Mouse (Mus musculus) small intestine, adult 2 months (tissue): ENCODE results near the gene Timm10. TPM values are rescaled to one million over a fixed set of nuclear protein-coding genes. Genes with fewer than 3 reads are reported as not detected.
"Not testable (repeated sequence)": the region's sequence is repeated elsewhere in the genome, so short reads cannot be mapped to it uniquely, and the experiment has no call there.

Source experiments
- H3K27ac ChIP-seq: fragments of 200-500 bp; 2 replicates; pipeline ENCODE4 v1.5.1; 2012; ENCODE audit warnings: low read depth, low read length, control low read depth, inconsistent platforms; ENCODE audit not compliant: insufficient read depth
- H3K27me3 ChIP-seq: fragments of 200-500 bp; 2 replicates; pipeline ENCODE4 v1.6.1; 2012; ENCODE audit warnings: mild to moderate bottlenecking, moderate library complexity, low read length, inconsistent platforms; ENCODE audit not compliant: control insufficient read depth, insufficient read depth
- H3K36me3 ChIP-seq: fragments of 200-500 bp; 2 replicates; pipeline ENCODE4 v1.6.1; 2012; ENCODE audit warnings: mild to moderate bottlenecking, low read length, control low read depth, inconsistent platforms; ENCODE audit not compliant: control insufficient read depth, insufficient read depth
- H3K4me1 ChIP-seq: fragments of 200-500 bp; 2 replicates; pipeline ENCODE4 v1.6.1; 2012; ENCODE audit warnings: low read length, inconsistent platforms, mixed read lengths; ENCODE audit not compliant: control insufficient read depth, insufficient read depth, insufficient read length
- H3K4me3 ChIP-seq: fragments of 200-500 bp; 2 replicates; pipeline ENCODE4 v1.5.1; 2012; ENCODE audit warnings: low read depth, mild to moderate bottlenecking, control low read depth, inconsistent platforms, low read length, moderate library complexity
- CTCF ChIP-seq: fragments of 200-500 bp; IDR thresholded peaks from 2 replicates; pipeline ENCODE4 v1.5.1; 2012; ENCODE audit warnings: low read depth, mild to moderate bottlenecking, control low read depth, inconsistent platforms, low read length, moderate library complexity, mixed read lengths; ENCODE audit not compliant: insufficient replicate concordance, insufficient read length; ENCODE audit errors: extremely low read depth
- POLR2A ChIP-seq: fragments of 200-500 bp; IDR thresholded peaks from 2 replicates; pipeline ENCODE4 v1.6.1; 2012; ENCODE audit warnings: low read depth, mild to moderate bottlenecking, control low read depth, inconsistent platforms, low read length, moderate library complexity
- WGBS: fragments of 180-500 bp; shearing (Covaris S2); methylation state at CpG from one replicate; pipeline ENCODE4 v1.1.7; 2018; 5-methylcytosine and 5-hydroxymethylcytosine counted together
- polyA plus RNA-seq: library from polyadenylated mRNA; depleted of rRNA; stranded (reverse); fragments of >200 nt; gene quantifications from 2 replicates; pipeline ENCODE4 v1.2.3, GENCODE M21; 2012

The Timm10 gene
- polyA plus RNA-seq, 1 experiment: 32.0 TPM

DNA sequence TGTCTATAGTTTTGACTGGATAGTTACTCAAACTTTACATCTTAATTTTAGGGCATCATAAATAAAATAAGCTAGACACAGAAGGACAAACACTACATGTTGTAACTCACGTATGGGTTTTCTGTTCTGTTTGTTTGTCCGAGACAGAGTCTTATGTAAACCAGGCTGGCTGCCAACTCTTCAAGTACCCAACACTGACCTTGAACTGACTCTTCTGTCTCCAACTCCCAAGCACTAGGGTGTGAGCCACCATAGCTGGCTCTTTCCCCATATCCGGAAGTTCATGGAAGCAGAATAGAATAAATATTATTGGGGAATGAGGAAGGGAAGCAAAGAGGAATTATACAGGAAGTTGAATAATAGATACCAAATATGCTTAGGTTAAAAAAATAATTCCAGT, 34.3 kb upstream of the Timm10 start:
- WGBS: 47% methylated on average over 3 of the region's 3 CpGs
- H3K4me1 ChIP-seq: peaks cover 10% of the 10 kb centered on the region
- H3K27ac ChIP-seq: no peak overlapping the region
- H3K36me3 ChIP-seq: no peaks in the 10 kb centered on the region
- no peak overlapping the region for H3K4me3 ChIP-seq
- no peaks in the 10 kb centered on the region for H3K27me3 ChIP-seq
- TF ChIP-seq POLR2A (no peak), CTCF (no peak)

DNA sequence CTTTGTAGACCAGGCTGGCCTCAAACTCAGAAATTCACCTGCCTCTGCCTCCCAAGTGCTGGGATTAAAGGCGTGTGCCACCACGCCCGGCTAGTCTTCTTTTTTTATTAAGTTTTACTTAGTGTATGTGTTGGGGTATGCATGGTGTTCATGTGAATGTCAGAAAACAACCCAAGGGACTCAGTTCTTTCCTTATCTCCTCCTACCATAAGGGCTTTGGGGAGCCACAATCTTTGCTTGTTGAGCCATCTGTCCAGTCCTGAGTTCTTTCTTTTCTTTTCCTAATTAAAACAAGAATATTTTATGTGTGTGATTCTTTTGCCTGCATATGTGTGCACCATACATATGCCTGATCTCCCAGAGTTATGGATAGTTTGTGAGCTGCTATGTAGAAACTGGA, 33.6 kb upstream of the Timm10 start:
- H3K27me3 ChIP-seq: no peaks in the 10 kb centered on the region
- TF ChIP-seq CTCF (no peak), POLR2A (no peak)
- no peak overlapping the region for H3K4me3 ChIP-seq
- peaks cover 9% of the 10 kb centered on the region for H3K4me1 ChIP-seq
- H3K36me3 ChIP-seq: no peaks in the 10 kb centered on the region
- WGBS: 79% methylated on average over 3 of the region's 3 CpGs
- no peak overlapping the region for H3K27ac ChIP-seq

DNA sequence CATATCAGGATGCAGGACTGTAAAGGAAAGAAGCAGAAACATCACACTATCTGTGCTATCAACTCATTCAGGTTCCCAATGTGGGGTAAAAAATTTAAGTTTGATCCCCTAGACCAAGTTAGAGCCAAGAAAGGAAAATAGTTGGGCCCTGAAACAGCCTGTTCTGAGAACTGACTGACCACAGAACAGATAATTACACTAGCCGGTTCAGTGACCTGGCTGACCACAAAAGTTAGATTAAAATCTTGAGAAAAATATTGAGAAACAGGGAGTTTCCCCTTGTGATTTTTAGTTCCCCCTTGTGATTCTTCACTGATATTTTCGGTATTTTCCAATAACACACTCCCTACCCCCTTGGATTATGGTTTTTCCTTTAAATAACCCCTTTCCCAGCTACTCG, 32.9 kb upstream of the Timm10 start:
- H3K4me1 ChIP-seq: peaks cover 7% of the 10 kb centered on the region
- TF ChIP-seq POLR2A (no peak), CTCF (no peak)
- 75% methylated on average over 3 of the region's 3 CpGs for WGBS
- no peaks in the 10 kb centered on the region for H3K36me3 ChIP-seq
- no peaks in the 10 kb centered on the region for H3K27me3 ChIP-seq
- H3K4me3 ChIP-seq: no peak overlapping the region
- H3K27ac ChIP-seq: no peak overlapping the region

DNA sequence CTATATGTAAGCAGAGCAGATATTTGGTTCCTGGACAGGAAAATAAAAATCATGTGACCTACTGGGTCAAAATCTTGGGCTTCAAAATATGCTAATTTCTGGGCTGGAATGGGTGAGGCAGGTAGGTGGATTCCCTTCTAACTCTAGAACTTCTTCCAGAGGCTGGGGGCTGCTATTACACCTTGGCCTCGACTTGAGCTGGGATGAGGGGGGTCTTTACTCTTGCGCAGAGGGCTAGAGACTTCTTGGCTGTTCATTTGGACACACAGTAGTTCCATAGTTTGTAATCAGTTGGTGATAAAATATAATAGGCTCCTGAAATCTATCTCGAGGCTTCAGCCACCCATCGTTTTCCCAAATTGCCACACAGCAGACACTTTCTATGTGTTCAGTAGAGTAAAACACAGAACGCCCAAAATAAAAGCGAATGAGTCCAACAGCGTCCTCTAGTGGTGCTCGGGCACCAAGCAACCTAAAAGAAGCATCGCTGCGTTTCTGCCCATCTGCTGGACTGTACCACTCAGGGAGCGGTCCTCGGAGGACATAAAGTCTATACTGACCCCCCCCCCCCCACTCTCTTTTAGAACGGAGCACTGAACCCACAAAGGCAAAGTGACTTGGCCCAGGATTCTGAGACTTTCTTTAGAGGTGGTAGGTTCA, 28.8 kb upstream of the Timm10 start:
- 15% methylated on average over 13 of the region's 13 CpGs for WGBS
- Histone ChIP-seq H3K27me3 (no peaks in the 10 kb centered on the region), H3K4me1 (peaks cover 9% of the 10 kb centered on the region; the same call in 1 of the 2 replicates), H3K4me3 (peak overlapping the region; percentile 79), H3K36me3 (0 out of 2 replicates have a peak, but pooled peaks cover 3% of the 10 kb centered on the region), H3K27ac (peak overlapping the region; percentile 89)
- TF ChIP-seq CTCF (peak; percentile 64; the same call in 1 of the 2 replicates), POLR2A (no peak)

DNA sequence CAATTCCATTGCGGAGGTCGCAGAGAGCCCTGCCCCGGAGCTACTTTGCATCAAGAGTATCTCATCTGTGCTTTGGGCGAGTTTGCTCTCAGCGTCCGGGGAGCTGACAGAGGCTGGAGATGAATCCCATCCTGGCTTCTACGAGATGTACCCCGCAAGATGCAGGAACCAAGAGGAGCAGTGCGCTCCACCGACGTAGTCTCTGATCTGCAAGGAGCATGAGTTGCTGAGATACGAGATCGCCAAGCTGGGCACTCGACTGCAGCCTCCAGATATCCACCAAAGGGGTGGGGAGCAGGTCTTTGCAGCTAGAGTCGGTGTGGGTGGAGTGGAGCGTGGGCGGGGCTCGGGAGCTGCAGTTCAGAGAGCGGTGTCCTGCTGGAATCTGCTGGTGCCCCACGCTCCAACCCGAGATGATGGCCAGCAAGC, 28.3 kb upstream of the Timm10 start, which contains the start of gene Ube2l6:
Ube2l6 (plus strand) TSS at position 336 of the 429 bp plus-strand sequence.
- whole genome bisulfite sequencing: 2% methylated on average over 21 of the region's 21 CpGs
- Histone ChIP-seq H3K36me3 (0 out of 2 replicates have a peak, but pooled peaks cover 5% of the 10 kb centered on the region), H3K27ac (peak within 1 kb of the TSS; percentile 89), H3K4me1 (peaks cover 9% of the 10 kb centered on the region; the same call in 1 of the 2 replicates), H3K4me3 (peak within 1 kb of the TSS; percentile 79), H3K27me3 (no peaks in the 10 kb centered on the region)
- TF ChIP-seq CTCF (no peak), POLR2A (peak; percentile 43)

DNA sequence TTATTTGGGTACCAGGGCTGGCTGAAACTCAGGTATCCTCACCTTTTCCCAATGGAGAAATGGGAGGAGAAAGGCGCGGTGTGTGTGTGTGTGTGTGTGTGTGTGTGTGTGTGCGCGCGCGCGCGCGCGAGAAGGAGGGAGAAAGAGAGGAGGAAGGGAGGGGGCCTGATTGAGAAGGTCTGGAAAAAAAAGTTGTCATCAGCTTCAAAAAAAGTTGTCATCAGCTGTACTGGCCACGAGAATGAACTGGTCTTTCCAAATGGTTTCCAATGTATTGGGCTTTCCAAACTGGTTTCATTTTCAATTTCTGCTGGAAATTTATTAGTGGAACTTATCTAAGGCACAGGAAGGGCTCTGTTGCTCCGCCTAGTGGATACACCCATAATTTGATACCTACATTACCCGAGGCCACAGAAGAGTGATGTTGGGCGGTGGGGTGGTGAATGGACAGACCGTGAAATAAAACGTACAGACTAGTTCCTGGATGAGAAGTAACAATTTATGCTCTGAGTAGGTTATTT, 27.7 kb upstream of the Timm10 start:
- Histone ChIP-seq H3K27me3 (no peaks in the 10 kb centered on the region), H3K4me3 (peak overlapping the region; percentile 79), H3K36me3 (peaks cover 9% of the 10 kb centered on the region; the same call in 1 of the 2 replicates), H3K27ac (peak overlapping the region; percentile 89), H3K4me1 (peaks cover 9% of the 10 kb centered on the region; the same call in 1 of the 2 replicates)
- TF ChIP-seq POLR2A (no peak), CTCF (peak; percentile 29; the same call in 1 of the 2 replicates)
- 2% methylated on average over 16 of the region's 16 CpGs for WGBS

DNA sequence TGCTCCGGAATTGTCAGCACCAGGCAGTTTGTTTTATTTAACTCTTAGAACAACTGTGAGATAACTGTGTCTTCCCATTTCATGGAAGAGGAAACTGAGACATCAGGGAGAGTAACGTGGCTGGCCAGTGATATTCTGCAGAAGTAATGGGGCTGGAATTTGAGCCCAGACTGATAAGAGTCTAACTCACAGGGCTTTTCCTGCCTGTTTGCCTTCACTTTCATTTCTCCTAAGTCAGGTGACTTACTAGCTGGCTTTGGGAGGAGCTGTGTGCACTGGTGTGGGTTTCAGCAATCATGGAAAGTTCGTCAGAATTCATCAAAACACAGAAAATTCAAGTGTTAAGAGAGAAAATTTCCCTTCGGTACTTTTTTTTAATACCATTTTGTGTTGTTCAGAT, 26.5 kb upstream of the Timm10 start:
- 42% methylated on average over 4 of the region's 4 CpGs for WGBS
- TF ChIP-seq CTCF (no peak), POLR2A (no peak)
- Histone ChIP-seq H3K4me1 (peaks cover 9% of the 10 kb centered on the region; the same call in 1 of the 2 replicates), H3K4me3 (no peak overlapping the region), H3K36me3 (peaks cover 13% of the 10 kb centered on the region; the same call in 1 of the 2 replicates), H3K27ac (peak overlapping the region; percentile 89), H3K27me3 (no peaks in the 10 kb centered on the region)

DNA sequence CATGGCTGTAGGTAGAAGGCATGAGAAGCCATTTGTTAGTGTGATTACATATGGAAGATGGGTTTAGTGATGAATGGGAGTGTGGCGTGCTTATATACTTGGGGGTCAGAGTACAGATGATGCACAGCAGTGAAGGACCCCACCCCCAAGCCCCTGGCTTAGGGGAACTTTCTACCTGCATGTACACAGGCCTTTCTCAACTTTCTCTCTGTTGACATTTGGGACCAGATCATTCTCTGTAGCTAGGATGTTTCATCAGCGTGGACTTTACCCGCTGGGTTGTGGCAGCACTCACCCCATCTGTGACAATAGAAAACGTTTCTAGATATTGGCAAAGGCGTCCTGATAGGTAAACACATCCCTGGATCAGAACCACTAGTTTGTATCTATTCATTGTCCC, 25.6 kb upstream of the Timm10 start:
- not testable (repeated sequence) for H3K27me3 ChIP-seq, H3K27ac ChIP-seq, H3K4me1 ChIP-seq, H3K4me3 ChIP-seq
- 70% methylated on average over 5 of the region's 5 CpGs for WGBS
- peaks cover 13% of the 10 kb centered on the region; the same call in 1 of the 2 replicates for H3K36me3 ChIP-seq
